Mouse (Mus musculus): ENCODE results near the gene Slit3. TPM values are rescaled to one million over a fixed set of nuclear protein-coding genes. Genes with fewer than 3 reads are reported as not detected.

Slit3 gene
- polyA plus RNA-seq, 1 experiment from 2014 or later, result 28.0 TPM

- no peak overlapping the region for H3K4me3 ChIP-seq
- no peak overlapping the region for H3K9ac ChIP-seq
- H3K36me3 ChIP-seq, result peaks cover 3% of the 10 kb centered on the region; the same call in 1 of the 2 replicates
- no peak overlapping the region for H3K4me2 ChIP-seq
- ATAC-seq (ENCODE audit: insufficient number of reproducible peaks, insufficient read depth, low FRiP score, low TSS enrichment, low read depth), result no peak
- peaks cover under 1% of the 10 kb centered on the region; the same call in 1 of the 2 replicates for H3K9me3 ChIP-seq
- peaks cover 53% of the 10 kb centered on the region for H3K4me1 ChIP-seq
- H3K27ac ChIP-seq, result no peak overlapping the region
- WGBS, result 79% methylated on average over 4 of the region's 4 CpGs
- no peaks in the 10 kb centered on the region for H3K27me3 ChIP-seq
Observed at GRCm38 (mm10) chr11:35367248-35367647, 246.2 kb downstream of the Slit3 start.

GRCm38 (mm10) chr11:35369964-35370363 is 248.9 kb downstream of the Slit3 start:
- ATAC-seq (ENCODE audit: insufficient number of reproducible peaks, insufficient read depth, low FRiP score, low TSS enrichment, low read depth), result no peak
- no peak overlapping the region for H3K4me2 ChIP-seq
- no peaks in the 10 kb centered on the region for H3K27me3 ChIP-seq
- peaks cover 32% of the 10 kb centered on the region for H3K4me1 ChIP-seq
- H3K36me3 ChIP-seq, result peaks cover 6% of the 10 kb centered on the region
- H3K4me3 ChIP-seq, result no peak overlapping the region
- H3K9ac ChIP-seq, result no peak overlapping the region
- peaks cover 4% of the 10 kb centered on the region; the same call in 1 of the 2 replicates for H3K9me3 ChIP-seq
- no peak overlapping the region for H3K27ac ChIP-seq
- WGBS, result 33% methylated on average over 7 of the region's 7 CpGs

GRCm38 (mm10) chr11:35370705-35371104 is 249.7 kb downstream of the Slit3 start:
- H3K36me3 ChIP-seq, result peaks cover 6% of the 10 kb centered on the region
- peaks cover 25% of the 10 kb centered on the region for H3K4me1 ChIP-seq
- no peaks in the 10 kb centered on the region for H3K27me3 ChIP-seq
- no peak overlapping the region for H3K27ac ChIP-seq
- WGBS, result 8% methylated on average over 5 of the region's 5 CpGs
- H3K9ac ChIP-seq, result no peak overlapping the region
- no peak for ATAC-seq (ENCODE audit: insufficient number of reproducible peaks, insufficient read depth, low FRiP score, low TSS enrichment, low read depth)
- H3K4me2 ChIP-seq, result no peak overlapping the region
- peaks cover 4% of the 10 kb centered on the region; the same call in 1 of the 2 replicates for H3K9me3 ChIP-seq
- no peak overlapping the region for H3K4me3 ChIP-seq

- no peak overlapping the region for H3K9ac ChIP-seq
- H3K4me1 ChIP-seq, result peaks cover 23% of the 10 kb centered on the region
- no peak for ATAC-seq (ENCODE audit: insufficient number of reproducible peaks, insufficient read depth, low FRiP score, low TSS enrichment, low read depth)
- H3K4me2 ChIP-seq, result no peak overlapping the region
- no peaks in the 10 kb centered on the region for H3K27me3 ChIP-seq
- H3K36me3 ChIP-seq, result peaks cover 6% of the 10 kb centered on the region
- no peak overlapping the region for H3K27ac ChIP-seq
- H3K4me3 ChIP-seq, result no peak overlapping the region
- H3K9me3 ChIP-seq, result peaks cover 4% of the 10 kb centered on the region; the same call in 1 of the 2 replicates
- WGBS, result 91% methylated on average over 3 of the region's 3 CpGs
Observed at GRCm38 (mm10) chr11:35372410-35372809, 251.4 kb downstream of the Slit3 start.

- no peak for ATAC-seq (ENCODE audit: insufficient number of reproducible peaks, insufficient read depth, low FRiP score, low TSS enrichment, low read depth)
- 61% methylated on average over 4 of the region's 4 CpGs for WGBS
- Histone ChIP-seq H3K4me2 (no peak overlapping the region), H3K27ac (no peak overlapping the region), H3K4me1 (peaks cover 27% of the 10 kb centered on the region), H3K27me3 (no peaks in the 10 kb centered on the region), H3K9ac (no peak overlapping the region), H3K36me3 (peaks cover 6% of the 10 kb centered on the region), H3K9me3 (peaks cover 4% of the 10 kb centered on the region; the same call in 1 of the 2 replicates), H3K4me3 (no peak overlapping the region)
Observed at GRCm38 (mm10) chr11:35375072-35375471, 254.0 kb downstream of the Slit3 start.

GRCm38 (mm10) chr11:35378802-35379201 is 257.8 kb downstream of the Slit3 start:
- Histone ChIP-seq H3K36me3 (no peaks in the 10 kb centered on the region), H3K9me3 (no peaks in the 10 kb centered on the region), H3K27me3 (no peaks in the 10 kb centered on the region), H3K4me3 (no peak overlapping the region), H3K4me2 (peak overlapping the region; percentile 53), H3K9ac (no peak overlapping the region), H3K4me1 (peaks cover 21% of the 10 kb centered on the region), H3K27ac (peak overlapping the region; percentile 84)
- WGBS, result 53% methylated on average over 7 of the region's 7 CpGs
- 0 out of 2 replicates have a peak, but pooled peaks have one; percentile 62 for ATAC-seq (ENCODE audit: insufficient number of reproducible peaks, insufficient read depth, low FRiP score, low TSS enrichment, low read depth)

GRCm38 (mm10) chr11:35379407-35379806 is 258.4 kb downstream of the Slit3 start:
- H3K4me3 ChIP-seq, result peak overlapping the region; percentile 20
- peaks cover 27% of the 10 kb centered on the region for H3K4me1 ChIP-seq
- 49% methylated on average over 7 of the region's 7 CpGs for WGBS
- peak overlapping the region; percentile 53 for H3K4me2 ChIP-seq
- peak overlapping the region; percentile 84 for H3K27ac ChIP-seq
- H3K9ac ChIP-seq, result peak overlapping the region; percentile 49; the same call in 1 of the 2 replicates
- H3K36me3 ChIP-seq, result no peaks in the 10 kb centered on the region
- no peak for ATAC-seq (ENCODE audit: insufficient number of reproducible peaks, insufficient read depth, low FRiP score, low TSS enrichment, low read depth)
- H3K27me3 ChIP-seq, result no peaks in the 10 kb centered on the region
- no peaks in the 10 kb centered on the region for H3K9me3 ChIP-seq

GRCm38 (mm10) chr11:35380766-35381165 is 259.7 kb downstream of the Slit3 start:
- H3K4me2 ChIP-seq, result no peak overlapping the region
- peaks cover 39% of the 10 kb centered on the region for H3K4me1 ChIP-seq
- no peaks in the 10 kb centered on the region for H3K27me3 ChIP-seq
- H3K4me3 ChIP-seq, result no peak overlapping the region
- H3K36me3 ChIP-seq, result no peaks in the 10 kb centered on the region
- no peak for ATAC-seq (ENCODE audit: insufficient number of reproducible peaks, insufficient read depth, low FRiP score, low TSS enrichment, low read depth)
- no peak overlapping the region for H3K27ac ChIP-seq
- H3K9me3 ChIP-seq, result no peaks in the 10 kb centered on the region
- 88% methylated on average over 1 of the region's 1 CpGs for WGBS
- H3K9ac ChIP-seq, result no peak overlapping the region

GRCm38 (mm10) chr11:35385444-35385843 is 264.4 kb downstream of the Slit3 start:
- H3K4me1 ChIP-seq, result peaks cover 57% of the 10 kb centered on the region
- no peak for ATAC-seq (ENCODE audit: insufficient number of reproducible peaks, insufficient read depth, low FRiP score, low TSS enrichment, low read depth)
- no peaks in the 10 kb centered on the region for H3K36me3 ChIP-seq

GRCm38 (mm10) chr11:35387826-35388225 is 266.8 kb downstream of the Slit3 start:
- Histone ChIP-seq H3K27me3 (no peaks in the 10 kb centered on the region), H3K36me3 (no peaks in the 10 kb centered on the region), H3K4me2 (no peak overlapping the region), H3K4me3 (no peak overlapping the region), H3K9me3 (no peaks in the 10 kb centered on the region), H3K9ac (no peak overlapping the region), H3K4me1 (peaks cover 52% of the 10 kb centered on the region), H3K27ac (peak overlapping the region; percentile 45)
- WGBS, result 54% methylated on average over 10 of the region's 10 CpGs
- no peak for ATAC-seq (ENCODE audit: insufficient number of reproducible peaks, insufficient read depth, low FRiP score, low TSS enrichment, low read depth)

More at GRCm38 (mm10) chr11:35385444-35385843, 264.4 kb downstream of the Slit3 start:
- Histone ChIP-seq H3K9ac (no peak overlapping the region), H3K4me3 (no peak overlapping the region), H3K9me3 (no peaks in the 10 kb centered on the region), H3K4me2 (no peak overlapping the region), H3K27me3 (no peaks in the 10 kb centered on the region), H3K27ac (peak overlapping the region; percentile 62; the same call in 1 of the 2 replicates)
- WGBS, result 4% methylated on average over 3 of the region's 3 CpGs

- H3K4me3 ChIP-seq, result no peak overlapping the region
- no peaks in the 10 kb centered on the region for H3K27me3 ChIP-seq
- no peak for ATAC-seq (ENCODE audit: insufficient number of reproducible peaks, insufficient read depth, low FRiP score, low TSS enrichment, low read depth)
- H3K4me2 ChIP-seq, result 0 out of 2 replicates have a peak overlapping the region, but pooled peaks have one; percentile 12
- WGBS, result 11% methylated on average over 12 of the region's 12 CpGs
- H3K9ac ChIP-seq, result no peak overlapping the region
- no peaks in the 10 kb centered on the region for H3K9me3 ChIP-seq
- peak overlapping the region; percentile 45 for H3K27ac ChIP-seq
- peaks cover 59% of the 10 kb centered on the region for H3K4me1 ChIP-seq
- H3K36me3 ChIP-seq, result no peaks in the 10 kb centered on the region
Observed at GRCm38 (mm10) chr11:35388471-35388870, 267.4 kb downstream of the Slit3 start.

GRCm38 (mm10) chr11:35389341-35389740 is 268.3 kb downstream of the Slit3 start:
- Histone ChIP-seq H3K4me1 (peaks cover 61% of the 10 kb centered on the region), H3K36me3 (no peaks in the 10 kb centered on the region), H3K9ac (no peak overlapping the region), H3K9me3 (no peaks in the 10 kb centered on the region), H3K27ac (no peak overlapping the region), H3K4me2 (no peak overlapping the region), H3K4me3 (no peak overlapping the region), H3K27me3 (no peaks in the 10 kb centered on the region)
- no peak for ATAC-seq (ENCODE audit: insufficient number of reproducible peaks, insufficient read depth, low FRiP score, low TSS enrichment, low read depth)
- 73% methylated on average over 7 of the region's 7 CpGs for WGBS

Data from embryonic facial prominence, embryonic 13.5 days (tissue).